Mouse (Mus musculus): Measurements from ENCODE around the gene Dnajc1.

GRCm38 (mm10) chr2:18169174-18169948 lies 223.3 kb downstream of the Dnajc1 start:
- TF ChIP-seq CHD2 (IDR thresholded peaks at IDR 0.05; ENCODE audit: low read length) (no peak), POLR2A (IDR thresholded peaks at IDR 0.05; ENCODE audit: control insufficient read depth in 1 of 2, insufficient read depth in 1 of 2, low read depth in 1 of 2, low read length in 2 of 2, poor library complexity in 1 of 2) (no peak), ZKSCAN1 (IDR thresholded peaks at IDR 0.05; ENCODE audit: low read depth, low read length) (no peak)

Data from MEL (cell line).